Mouse (Mus musculus) liver, postnatal 0 days (tissue): Measurements from ENCODE around the gene Smarca5.

ENCODE experiments used
- CTCF ChIP-seq: sonication (generic); IDR thresholded peaks from 2 replicates; pipeline ENCODE4 v1.5.1; 2016; ENCODE audit warnings: antibody characterized with exemption, low read depth
- EP300 ChIP-seq: IDR thresholded peaks from 2 replicates; pipeline ENCODE4 v1.6.1; 2016; ENCODE audit warnings: antibody characterized with exemption, low read depth, mild to moderate bottlenecking

DNA sequence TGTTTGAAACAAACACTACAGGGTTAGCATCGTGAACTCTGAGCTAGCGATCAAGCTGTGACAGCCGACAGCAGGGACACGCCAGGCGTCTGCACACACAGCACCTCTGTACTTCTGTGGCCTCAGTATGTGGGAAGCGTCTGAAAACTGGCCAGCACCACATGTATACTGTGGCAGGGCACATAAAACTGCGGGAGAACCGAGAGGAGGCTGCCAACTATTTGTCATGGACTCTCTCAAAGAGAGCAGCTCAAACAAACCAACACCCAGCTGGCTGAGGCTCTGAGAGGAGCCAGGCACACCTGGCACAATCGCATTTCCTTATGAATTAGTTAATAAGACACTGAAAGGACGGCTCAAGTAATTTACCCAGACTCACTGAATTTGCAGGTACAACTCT, 42.0 kb upstream of the Smarca5 start:
- TF ChIP-seq EP300 (no peak), CTCF (no peak)
